Mouse (Mus musculus): ENCODE measurements around the gene Clptm1. TPM values are rescaled to one million over a fixed set of nuclear protein-coding genes. Genes with fewer than 3 reads are reported as not detected.
A peak's percentile ranks its signal among the peaks of the same experiment; 100 is the strongest.

The Clptm1 gene
- total RNA-seq (2021) = 100 to 1,000 TPM; 133 to 143 TPM
- long read RNA-seq, full-length matches to known transcripts = 503 of 560 reads
- long read RNA-seq, partial matches to known transcripts = 26 of 560 reads
- long read RNA-seq, other reads (novel, unspliced or antisense) = 31 of 560 reads

DNA sequence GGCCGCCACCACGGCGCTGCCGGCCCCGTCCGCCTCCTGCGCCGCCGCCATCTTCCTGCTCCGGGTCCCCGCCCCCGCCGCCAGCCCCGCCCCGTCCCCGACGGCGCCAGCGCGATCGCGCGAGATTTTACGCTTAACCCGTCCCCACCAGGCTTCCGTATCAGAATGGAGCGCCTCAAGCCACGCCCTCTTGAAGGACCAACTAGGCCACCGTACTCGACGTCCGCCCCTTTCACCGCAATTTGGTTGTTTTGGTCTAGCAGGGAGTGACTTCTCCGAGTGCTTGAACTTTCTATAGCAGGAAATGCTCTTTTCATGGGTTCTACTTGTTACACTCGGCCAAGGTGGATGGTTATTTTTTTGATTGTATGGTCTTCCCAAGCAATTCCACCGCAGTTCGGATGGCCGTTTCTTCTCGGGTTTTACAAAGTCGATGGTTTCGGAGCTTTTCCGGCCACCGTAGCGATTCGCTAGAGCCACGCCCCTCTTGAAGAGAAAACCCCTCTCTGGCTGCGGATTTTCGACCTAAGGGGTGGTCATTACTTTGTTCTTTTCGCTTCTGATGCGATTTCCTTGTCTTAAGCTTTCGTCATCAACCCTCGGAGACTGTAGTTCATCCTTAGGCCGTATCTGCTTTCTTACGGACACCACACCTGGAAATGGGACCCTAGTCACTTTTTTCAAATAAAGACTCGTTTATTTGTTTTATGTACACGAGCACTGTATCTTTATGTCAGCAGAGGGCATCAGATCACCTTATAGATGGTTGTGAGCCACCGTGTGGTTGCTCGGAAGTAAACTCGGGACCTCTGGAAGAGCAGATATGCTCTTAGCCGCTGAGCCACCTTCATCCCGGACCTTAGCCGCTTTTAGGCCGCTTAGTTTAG, at the start of gene Clptm1:
Gene Clptm1 (minus strand): TSS at position 79 of the 887 bp plus-strand sequence.
- DNase-seq (ENCODE audit: low spot score in 2 of 2) = peak; percentile 96 to 99

DNA sequence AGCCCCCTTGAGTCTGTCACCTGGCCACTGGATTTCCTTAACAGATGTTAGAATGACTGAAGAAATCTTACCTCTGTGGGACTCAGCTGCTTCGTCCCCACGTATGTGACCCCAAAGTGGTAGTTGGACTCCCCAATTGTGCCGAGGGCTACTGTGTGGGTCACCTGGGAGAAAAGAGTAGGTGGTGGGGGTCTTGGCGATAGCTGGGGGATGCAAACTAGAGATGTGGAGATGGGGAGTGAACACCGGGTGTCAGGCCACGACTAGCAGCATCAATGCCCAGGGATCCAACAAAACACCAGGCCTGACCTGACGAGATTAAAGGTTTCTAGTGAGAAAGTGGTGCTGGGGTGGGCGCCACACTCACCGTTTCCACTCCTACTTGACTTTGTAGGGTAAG, 48.8 kb upstream of the Clptm1 start:
- DNase-seq (ENCODE audit: low spot score in 2 of 2) = no peak

DNA sequence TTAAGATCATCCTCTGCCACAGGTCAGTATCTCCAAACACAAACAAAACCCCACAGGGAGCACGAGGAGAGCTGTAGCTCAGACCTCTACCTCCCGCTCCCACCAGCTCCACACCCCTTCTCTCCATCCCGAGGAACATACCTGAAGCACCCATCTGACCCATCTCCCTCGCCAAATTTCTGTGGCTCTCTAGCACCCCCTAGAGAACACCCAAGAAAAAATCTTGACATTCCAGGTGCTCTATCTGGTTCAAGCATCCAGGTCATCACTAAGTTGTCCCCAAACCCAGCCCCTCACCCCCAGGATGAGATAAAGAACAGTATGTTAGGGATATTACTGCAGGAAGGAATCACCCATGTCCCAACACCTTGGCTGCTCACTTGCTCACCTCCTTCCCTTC, 48.4 kb upstream of the Clptm1 start:
- no peak for DNase-seq (ENCODE audit: low spot score in 2 of 2)

DNA sequence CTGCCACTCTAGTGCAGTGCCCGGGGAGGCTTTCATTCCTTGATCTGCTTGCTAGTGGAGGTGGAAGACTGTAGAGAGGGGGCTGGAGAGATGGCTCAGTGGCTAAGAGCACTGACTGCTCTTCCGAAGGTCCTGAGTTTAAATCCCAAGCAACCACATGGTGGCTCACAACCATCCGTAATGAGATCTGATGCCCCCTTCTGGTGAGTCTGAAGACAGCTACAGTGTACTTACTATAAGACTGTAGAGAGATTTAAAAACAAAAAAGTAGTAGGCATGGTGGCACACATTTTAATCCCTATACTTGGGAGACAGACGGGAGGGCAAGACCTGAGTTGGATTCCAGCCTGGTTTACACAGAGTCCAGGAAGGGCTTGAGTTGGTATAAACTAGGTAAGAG, 47.6 kb upstream of the Clptm1 start:
- no peak for DNase-seq (ENCODE audit: low spot score in 2 of 2)

DNA sequence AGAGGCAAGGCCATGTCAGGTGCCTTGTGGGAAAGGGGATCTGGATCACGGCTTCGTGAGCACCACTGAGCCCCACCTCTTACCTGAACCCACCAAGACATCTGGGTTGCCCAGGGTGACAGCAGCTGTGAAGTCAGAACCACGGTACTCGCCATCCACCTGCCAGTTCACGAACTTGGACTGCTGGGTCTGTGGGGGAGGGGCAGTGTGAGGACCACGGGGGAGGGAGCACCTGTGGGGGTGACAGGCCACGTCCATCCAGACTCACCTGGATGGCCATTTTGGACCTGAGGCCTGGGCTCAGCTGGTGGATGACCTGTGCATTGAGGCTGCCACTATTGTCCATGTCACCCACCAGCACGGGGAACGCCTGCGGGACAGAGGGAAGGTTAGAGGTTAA, 45.8 kb upstream of the Clptm1 start:
- DNase-seq (ENCODE audit: low spot score in 2 of 2) = no peak

DNA sequence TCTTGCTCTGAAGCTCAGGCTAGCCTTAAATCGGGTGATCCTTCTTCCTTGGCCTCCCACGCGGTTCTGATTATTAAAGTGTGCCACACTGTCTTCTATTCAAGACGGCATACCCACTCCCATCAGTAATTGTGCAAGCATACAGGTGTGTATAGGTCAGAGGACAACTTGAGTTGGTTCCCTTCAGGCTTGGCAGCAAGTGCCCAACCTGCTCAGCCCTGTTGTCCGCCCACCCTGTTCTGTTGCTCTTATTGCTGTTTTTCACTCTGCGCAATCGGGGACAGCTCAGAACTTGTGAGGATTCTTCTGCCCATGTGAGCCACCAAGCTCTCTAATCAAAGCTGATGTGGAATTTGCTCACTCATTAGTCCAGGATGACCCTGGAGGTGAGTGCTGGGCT, 40.4 kb upstream of the Clptm1 start:
- no peak for DNase-seq (ENCODE audit: low spot score in 2 of 2)

DNA sequence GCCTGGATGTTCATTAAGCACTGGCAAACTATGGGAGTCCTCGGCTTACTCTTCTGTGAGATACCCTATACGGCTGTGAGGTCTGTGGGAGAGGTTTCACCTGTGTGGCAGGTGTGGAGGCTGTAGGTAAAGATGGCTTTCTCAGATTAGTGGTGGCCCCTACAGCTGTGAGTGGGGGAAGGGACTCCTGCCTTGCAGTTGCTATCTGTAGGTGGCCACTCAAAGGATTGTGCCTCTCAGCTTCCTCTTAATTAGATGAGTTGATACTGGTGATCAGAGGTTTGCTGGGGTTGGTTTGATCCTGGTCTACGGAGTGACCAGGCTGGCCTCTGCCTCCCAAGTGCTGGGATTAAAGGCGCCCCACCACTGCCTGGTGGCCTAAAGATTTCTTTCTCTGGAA, 39.6 kb upstream of the Clptm1 start:
- no peak for DNase-seq (ENCODE audit: low spot score in 2 of 2)

DNA sequence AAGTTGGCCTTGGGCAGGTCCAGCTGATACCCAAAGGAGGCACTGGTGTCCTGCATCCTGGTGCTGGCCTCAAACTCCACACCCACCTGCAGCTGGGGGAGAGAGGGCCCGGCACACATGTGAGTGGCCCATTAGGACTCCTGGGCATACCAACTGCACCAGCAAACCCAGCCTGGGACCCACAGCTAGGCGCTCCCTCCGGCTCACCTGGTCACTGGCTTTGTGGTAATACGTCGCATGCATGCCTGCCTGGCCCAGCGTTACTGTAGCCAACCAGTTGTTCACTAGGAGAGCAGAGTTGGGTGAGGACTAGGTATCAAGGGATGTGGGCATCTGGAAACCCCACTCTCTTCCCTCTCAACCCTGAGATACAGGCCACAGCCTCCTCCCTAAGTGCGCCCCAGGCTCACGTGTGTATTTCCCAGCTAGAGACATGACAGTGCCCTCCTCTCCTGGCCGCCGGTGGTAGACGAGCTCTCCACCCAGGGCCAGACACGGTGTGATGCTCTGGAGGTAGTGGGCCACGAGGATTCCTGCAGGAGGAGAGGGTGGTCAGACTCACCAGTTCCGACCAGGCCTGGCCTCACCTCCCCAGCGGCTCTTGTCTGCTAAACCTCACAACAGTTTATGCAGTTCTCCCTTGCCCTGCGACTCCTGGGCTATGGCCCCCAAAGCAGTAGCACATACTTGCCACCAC, 38.2 kb upstream of the Clptm1 start:
- DNase-seq (ENCODE audit: low spot score in 2 of 2) = no peak

DNA sequence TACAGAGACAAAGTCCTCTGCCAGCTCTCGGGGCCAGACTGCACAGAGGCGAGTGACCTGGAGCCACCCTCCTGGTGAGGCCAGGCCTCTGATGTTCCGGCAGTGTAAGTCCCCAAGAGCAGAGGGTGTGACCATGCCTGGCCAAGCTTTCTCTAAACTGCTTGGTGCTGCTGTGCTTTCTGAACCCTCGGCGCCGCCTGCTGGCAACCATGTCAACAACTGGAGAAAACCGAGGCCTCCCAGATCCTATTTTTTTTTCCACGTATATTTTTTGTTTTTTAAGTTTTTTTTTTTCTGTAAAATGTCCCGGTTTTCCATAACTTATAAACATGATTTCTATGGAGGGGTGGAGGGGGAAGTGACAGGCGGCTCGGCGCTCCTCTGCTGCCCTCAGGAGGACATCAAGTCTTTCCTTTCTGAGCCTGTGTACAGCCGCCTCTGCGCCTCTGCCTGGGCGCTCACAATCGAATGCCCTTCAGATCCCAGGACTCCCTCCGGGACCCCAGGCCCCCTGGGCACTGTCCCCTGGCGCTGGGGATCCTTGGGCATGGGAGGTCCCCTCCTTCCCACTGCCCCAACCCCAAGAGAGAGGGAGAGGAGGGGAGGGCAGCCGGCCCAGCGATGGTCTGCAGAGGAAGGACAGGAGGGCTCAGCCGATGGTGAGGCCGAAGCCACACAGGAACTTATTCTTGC, 36.4 kb upstream of the Clptm1 start:
- DNase-seq (ENCODE audit: low spot score in 2 of 2) = peak in 1 of 2 experiments; percentile 73

DNA sequence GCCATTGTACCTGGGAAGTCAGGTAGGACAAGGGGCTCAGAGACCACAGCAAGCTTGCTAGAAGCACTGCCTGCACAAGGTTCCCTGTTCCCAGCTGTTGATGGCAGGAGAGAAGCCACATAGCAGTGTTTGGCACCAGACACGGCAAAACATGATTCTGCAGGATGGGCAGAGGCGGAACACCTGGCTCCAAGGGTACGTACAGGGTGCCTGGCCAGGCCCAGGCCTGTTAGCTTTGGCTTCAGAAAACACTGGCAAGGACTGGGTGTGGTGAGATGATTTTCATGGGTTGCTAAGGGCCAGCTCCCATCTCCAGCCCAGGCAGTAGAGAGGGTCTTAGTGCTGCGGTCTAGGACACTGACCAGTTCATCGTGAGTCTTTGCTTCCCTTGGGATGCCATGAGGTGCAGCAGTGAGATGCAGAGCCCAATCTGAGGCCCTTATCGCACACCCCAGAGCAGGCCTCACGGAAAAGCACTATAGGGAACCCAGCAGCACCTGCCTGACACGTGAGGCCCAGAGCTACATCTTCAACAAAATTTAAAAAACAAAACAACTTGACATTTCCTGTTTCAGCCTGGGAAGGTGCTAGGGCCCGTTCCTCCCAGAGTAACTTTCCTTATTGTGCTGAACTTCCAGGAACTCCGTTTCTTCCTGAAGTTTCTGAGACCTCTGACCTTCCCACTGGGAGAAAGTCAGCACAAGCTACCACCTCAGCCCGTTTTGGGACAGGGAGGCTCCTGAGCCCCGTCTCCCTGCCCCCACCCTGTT, 35.7 kb upstream of the Clptm1 start:
- no peak for DNase-seq (ENCODE audit: low spot score in 2 of 2)

DNA sequence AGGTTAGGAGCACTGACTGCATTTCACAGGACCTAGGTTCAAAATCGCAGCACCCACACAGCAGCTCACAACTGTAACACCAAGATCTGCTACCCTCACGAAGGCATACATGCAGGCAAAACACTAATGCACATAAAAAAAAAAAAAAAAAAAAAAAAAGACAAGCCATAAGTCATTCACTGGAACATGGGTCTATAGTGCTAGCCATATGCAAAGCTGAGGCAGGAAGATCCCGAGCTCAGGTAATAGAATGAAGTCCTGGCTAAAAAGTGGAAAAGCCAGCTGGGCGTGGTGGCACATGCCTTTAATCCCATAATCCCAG, 35.0 kb upstream of the Clptm1 start:
- DNase-seq (ENCODE audit: low spot score in 2 of 2) = no peak

DNA sequence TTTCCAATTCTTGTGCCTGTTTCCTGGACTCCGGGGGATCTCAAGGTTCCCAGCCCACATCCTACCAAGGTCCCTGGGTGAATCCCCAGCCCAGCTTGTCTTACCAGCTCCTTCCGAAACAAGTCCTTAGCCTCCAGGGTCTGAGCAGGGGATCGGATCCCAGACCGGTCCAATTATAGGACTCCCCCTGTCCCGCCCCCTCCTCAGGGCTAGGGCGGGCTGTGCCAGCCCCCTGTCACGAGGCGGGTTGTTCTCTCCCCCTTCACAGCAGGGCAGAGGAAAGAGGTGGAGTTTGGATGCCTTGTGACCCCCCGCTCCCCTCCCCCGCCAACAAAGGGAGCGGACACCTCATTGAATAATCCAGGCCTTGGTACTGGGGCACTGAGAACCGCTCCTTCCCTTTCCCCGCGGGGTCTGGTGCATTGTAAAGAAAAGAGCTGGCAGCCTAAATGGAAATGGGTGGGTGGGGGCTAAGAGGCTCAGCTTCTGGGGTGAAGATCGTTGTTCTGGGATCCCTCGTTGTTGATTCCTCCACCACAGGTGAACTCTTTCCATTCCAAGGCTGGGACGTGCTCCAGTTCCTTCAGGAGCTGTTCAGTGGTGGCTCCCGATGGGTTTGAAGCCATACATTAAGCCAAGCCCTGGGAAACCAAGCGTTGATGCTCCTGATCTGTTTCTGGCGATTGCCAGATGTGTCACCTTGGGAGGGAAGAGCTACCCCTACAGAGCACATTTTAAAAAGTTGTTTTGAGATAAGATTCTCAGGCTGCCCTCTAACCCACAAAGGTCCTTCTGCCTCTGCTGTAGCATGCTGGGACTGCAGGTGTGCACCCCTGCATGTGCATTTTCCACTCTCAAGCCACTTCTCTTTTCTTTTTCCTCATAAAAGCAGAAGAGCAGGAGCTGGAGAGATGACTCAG, 34.3 kb upstream of the Clptm1 start, which contains the start of gene Apoe:
Gene Apoe (minus strand): TSS at position 282 of the 920 bp plus-strand sequence.
- peak; percentile 58 to 66 for DNase-seq (ENCODE audit: low spot score in 2 of 2)

DNA sequence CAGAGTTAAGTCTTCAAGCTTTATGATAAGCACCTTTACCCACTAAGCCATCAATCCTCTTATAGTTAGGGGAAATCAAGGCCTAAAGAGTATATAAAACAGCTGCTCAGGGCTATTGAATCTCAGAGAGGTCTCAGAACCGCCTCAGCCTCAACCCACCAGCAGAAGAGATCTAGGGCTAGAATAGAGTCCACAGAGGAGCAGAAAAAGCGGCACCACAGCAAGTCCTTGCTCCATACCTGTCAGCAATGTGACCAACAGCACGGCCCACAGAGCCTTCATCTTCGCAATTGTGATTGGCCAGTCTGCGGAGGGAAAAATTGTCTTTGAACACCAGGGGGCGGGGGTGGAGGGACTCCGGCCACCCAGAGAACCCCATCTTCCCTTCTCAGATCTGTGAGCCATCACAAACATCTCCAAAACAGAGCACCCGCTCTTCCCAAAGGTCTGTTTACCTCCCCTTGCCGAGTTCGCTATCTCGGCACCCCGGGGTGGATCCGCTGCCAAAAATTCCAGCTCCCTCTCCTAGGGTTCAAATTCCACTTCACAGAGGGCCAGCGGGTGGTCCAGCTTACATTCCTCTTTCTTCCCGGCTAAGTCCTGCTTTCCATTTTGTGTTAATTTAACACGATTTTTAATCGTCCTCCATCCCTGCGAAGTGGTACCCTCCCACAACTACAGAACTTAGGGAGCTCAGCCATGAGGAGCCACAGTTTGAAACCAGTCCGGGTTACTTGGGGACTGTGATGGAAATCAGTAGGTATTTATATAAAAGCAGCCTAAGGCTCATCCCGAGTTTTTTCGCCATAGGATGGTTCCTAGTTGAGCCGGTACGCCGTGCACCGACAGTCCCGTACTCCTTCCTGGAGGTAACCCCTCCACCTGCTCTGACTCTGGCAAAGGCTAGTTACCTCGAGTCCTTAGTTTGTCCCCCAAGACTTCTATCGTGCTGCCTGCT, 33.4 kb upstream of the Clptm1 start:
- DNase-seq (ENCODE audit: low spot score in 2 of 2) = no peak

DNA sequence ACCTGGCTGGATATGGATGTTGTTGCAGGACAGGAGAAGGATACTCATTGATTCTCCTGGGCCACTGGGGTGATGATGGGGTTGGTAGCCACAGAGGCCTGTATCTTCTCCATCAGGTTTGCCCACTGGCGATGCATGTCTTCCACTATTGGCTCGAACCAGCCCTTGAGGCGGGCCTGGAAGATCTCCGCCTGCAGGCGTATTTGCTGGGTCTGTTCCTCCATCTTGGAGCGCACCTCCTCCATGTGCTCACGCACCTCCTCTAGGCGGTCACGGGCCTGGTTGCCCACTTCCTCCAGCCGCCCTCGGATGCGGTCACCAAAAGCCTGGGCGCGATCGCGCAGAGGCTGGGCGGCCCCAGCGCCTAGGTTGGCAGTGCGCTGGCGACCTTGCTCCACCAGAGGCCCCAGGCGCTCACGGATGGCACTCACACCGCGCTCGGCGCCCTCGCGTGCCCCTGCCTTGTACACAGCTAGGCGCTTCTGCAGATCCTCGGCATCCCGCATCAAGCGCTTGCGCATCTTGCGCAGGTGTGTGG, 31.6 kb upstream of the Clptm1 start:
- no peak for DNase-seq (ENCODE audit: low spot score in 2 of 2)

DNA sequence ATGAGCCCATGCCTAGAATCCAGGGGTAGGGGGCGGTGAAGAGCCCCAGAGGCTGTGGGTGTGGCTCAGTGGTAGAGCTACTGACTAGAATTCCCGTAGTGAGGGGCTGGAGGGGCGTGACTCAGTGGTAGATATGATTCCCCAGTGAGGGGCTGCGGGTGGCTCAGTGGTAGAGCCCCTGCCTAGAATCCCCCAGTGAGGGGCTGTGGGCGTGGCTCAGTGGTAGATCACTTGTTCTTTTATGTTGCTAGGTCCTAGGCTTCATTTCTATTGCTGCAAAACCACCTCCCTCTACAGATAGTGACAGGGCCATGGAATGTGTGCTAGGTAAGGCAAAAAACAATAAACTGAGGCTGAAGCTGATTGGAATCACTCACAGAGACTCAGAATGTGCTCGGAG, 31.0 kb upstream of the Clptm1 start:
- no peak for DNase-seq (ENCODE audit: low spot score in 2 of 2)

DNA sequence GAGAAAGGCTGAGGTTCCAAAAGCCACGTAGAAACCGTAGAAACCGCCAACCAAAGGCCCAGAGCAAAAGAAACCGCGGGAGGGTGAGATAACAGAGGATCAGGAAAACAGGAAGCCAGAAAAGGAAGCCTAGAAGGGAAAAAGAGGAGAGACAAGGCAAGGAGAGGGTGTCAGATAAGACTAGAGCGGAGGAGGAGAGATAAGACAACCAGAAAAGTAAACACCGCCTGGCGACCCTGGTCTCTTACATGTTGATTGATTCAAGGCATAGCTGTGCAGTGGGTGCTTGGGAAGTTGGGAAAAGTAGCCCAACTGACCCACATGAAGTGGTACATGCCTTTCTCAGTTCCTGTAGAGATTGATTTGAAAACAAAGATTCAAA, 30.4 kb upstream of the Clptm1 start:
- DNase-seq (ENCODE audit: low spot score in 2 of 2) = no peak

DNA sequence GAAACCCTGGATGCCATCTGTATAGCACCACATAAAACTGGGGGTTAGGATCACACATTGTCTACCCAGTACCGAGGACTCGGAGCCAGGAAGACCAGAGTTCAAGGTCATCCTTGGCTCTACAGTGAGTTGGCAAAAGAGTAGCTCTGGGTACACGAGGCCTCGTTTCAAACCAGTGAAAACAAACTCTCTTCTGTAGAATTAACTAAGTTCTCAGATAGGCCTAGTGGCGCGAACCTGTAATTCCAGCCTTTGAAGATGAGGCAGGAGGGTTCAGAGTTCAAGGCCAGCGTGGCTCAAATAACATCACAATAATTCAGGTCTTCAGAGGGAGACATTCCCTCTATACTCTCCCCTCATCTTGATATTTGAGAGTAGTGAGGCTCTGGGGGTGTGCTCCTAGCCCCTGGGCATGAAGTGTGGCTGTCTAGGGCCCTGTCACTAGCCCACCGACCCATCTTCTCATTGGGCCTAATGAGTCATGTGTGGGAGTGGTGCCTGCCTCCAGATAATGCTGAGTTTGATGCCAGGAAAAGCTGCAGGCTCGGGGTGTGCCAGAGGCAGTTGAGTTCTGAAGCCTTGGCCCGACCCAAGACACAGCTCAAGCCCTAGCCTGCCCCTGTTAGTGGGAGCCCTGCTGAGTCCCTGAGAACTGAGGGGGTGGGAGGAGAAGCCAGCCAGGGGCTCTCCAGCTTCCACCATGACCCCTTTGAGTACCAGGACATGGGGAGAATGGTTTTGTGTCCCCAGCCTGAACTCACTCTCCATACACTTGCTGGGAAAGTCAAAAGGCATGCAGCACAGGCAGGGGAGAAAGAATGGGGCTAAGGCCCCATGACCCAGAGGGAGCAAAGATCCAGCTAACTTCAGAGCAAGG, 29.7 kb upstream of the Clptm1 start:
- DNase-seq (ENCODE audit: low spot score in 2 of 2) = no peak

DNA sequence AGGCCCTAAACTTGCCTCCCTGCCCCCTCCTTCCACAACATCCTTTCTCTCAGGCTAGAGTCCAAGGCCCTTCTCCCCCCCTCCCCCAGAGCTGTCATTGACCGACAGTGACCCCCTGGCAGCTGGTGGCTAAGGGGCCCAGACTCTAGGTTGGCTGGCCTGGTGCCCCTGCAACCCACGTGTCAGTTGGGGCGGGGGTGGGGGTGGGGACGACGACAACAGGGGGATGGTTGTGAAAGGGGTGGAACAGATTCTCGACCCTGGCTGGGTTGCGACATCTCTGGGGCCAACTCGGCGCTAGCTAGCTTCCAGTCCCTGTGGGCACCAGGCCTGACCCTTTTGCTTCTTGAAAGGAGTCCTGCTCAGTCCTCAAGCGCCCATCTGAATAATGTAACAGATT, 28.6 kb upstream of the Clptm1 start:
- DNase-seq (ENCODE audit: low spot score in 2 of 2) = peak in 1 of 2 experiments; percentile 58

Data from layer of hippocampus, adult 18-20 months (tissue).